Mouse (Mus musculus): ENCODE measurements at regions not wholly inside any gene's neighbourhood (a gene's known extent, or its start where the extent isn't known, plus 50 kb on each side); places are given as distances from the start of the nearest gene placed in this dataset.
A peak's percentile ranks its signal among the peaks of the same experiment; 100 is the strongest.
"Not testable (repeated sequence)": the region's sequence is repeated elsewhere in the genome, so short reads cannot be mapped to it uniquely, and the experiment has no call there.

DNA sequence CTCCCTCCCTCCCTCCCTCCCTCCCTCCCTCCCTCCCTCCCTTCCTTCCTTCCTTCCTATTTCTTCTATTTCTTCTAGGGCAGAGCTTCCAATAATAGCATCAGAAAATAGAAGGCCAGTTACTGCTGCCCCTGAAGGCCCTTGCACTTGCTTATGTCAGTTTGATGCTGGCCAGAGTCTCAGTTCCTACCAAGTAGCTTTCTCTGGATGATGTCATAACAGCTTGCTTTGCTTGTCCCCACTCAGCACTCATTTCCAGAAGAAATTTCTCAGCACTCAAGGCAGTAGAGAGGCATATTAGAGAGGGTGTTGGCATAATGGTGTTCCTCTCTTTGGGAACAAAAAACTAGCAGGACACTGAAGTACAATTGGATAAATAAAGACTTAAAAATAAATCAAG is 811.6 kb upstream of the 4930444P10Rik start:
- no peak for ATAC-seq (ENCODE audit: extremely low read depth, insufficient number of reproducible peaks, low FRiP score, poor library complexity, severe bottlenecking)

DNA sequence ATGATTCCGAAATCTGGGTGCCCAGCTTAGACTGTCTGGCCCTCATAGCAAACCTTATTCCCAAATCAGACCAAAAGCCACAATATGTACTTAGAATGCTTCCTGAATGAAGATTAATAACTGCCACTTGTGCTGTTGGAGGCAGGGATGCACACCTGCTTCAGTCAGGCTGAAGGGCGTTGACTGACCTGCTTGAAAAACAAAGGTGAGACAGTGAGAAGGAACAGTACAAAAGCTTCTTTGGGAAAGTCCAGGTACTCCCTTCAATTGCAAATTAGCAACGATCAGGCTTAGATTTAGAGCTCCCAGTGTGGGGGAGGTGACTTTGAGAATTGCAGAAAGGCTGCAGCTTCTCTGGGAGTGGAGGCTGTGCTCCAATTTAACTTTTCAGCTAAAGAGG is 775.3 kb upstream of the 4930444P10Rik start:
- ATAC-seq (ENCODE audit: extremely low read depth, insufficient number of reproducible peaks, low FRiP score, poor library complexity, severe bottlenecking): not testable (repeated sequence)

DNA sequence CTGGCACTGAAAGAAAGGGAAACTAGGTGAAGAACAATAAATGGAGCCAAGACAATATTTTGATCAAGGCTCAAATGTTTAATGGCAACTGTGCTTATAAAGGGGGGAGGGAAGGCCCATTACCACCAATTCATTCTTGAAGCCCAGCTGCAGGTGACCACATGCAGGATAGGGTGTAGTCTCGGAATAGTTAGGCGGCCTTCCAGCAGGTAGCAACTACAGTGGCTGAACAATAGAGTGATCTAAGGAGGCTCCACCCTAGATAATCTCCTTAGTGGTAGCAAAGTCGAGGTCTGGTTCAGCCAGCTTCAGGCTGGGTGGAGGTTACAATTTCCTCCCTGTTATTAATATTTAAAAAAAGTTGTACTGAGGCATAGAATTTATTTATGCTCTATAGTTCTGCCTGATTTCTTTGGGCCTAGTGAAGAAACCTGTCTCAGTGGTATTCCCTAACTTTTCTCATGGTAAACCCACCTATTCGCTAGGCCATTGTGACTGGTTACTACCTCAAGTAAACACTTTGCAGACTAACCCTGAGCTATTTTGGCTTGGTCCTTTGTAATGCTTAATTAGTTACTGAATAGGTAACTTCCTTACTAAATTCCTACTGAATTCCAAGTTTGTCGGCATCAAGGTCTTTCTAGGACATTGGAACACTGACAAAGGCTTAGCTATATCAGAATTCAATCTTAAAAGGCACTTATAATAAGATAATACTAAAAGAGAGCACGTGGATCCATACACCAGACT is 774.1 kb upstream of the 4930444P10Rik start:
- ATAC-seq (ENCODE audit: extremely low read depth, insufficient number of reproducible peaks, low FRiP score, poor library complexity, severe bottlenecking): not testable (repeated sequence)

DNA sequence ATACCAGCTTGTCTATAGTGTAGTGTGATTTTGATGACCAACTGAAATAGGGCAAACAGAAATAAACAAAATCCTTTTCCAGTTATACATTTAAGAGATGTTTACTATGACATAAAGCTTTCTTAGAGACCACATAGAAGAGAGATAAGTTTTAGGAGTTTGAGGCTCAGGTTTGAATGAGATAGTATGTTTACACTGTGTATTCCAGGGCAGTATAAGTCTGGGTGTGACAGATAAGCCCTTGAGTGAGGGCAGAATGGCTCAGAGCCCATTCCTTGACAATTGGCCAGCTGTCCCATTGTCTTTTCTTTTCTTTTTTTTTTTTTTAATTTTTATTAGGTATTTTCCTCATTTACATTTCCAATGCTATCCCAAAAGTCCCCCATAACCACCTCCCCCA is 744.0 kb upstream of the 4930444P10Rik start:
- ATAC-seq (ENCODE audit: extremely low read depth, insufficient number of reproducible peaks, low FRiP score, poor library complexity, severe bottlenecking): no peak

DNA sequence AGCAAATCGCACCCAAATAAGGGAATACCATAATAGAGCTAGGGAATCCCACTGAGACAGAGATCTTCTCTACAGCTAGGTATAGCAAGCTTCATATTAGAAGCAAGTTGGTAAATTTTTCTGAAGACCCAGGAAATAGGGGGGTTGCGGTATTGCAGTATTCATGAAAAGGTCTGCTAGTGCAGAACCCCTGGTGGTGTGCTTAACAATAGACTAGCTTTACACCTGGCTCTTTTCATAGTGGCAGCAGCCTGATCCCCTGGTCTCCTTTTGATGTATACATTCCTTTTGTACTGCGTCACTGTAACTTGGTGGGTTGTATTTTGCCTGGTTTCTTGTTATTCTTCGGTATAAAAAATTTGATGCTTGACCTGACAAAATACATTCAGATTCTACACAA is 731.6 kb upstream of the 4930444P10Rik start:
- ATAC-seq (ENCODE audit: extremely low read depth, insufficient number of reproducible peaks, low FRiP score, poor library complexity, severe bottlenecking): not testable (repeated sequence)

DNA sequence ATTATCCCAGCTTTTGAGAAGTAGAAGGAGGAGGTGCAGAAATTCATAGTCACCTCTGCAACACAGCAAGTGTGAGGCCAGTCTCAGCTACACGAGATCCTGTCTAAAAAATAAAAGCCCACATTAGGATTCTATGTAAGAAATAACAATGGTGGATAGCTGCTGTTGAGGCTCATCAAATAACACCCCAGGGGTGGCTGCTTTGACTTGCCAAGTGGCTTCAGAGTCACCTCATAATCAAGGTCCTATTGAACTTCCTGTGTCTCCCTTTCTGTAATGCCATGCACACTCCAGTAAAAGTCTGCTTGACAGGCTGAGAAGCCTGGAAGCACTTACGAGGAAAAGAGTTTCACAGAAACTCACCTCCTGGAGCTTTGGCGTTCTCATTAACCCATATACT is 730.9 kb upstream of the 4930444P10Rik start:
- no peak for ATAC-seq (ENCODE audit: extremely low read depth, insufficient number of reproducible peaks, low FRiP score, poor library complexity, severe bottlenecking)

DNA sequence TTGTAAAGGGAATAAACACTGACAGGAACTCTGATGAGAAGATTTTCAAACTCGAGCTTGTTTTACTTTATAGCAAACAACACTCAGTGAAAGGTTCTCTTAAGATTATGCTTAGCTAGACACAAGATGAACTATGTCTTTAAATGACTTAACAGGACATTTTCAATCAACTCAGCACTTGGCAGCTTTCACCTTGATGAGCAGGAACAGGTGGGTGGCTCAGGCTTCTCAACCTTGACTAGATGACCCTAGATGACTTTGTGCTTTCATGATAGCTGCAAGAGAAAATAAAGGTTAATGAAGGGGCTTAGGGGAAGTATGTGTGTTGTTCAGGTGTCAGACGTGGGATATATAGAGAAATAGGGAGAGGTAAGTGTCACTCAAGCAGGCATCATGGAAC is 728.1 kb upstream of the 4930444P10Rik start:
- no peak for ATAC-seq (ENCODE audit: extremely low read depth, insufficient number of reproducible peaks, low FRiP score, poor library complexity, severe bottlenecking)

DNA sequence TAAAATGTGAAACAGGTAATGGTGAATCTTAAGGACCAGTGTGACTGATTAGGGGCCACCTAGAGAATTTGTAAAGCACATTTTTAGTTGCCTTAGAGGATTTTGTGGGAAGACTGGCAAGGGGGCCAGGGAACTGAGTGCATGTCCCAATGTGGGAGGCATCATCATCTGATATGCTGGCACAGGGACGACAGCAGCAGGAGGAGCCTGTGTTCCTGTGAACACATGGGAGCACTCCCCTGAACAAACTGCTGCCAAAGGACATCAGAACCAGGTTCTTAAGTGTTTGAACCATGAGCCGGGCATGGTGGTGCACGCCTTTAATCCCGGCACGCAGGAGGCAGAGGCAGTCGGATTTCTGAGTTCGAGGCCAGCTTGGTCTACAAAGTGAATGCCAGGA is 723.4 kb upstream of the 4930444P10Rik start:
- ATAC-seq (ENCODE audit: extremely low read depth, insufficient number of reproducible peaks, low FRiP score, poor library complexity, severe bottlenecking): no peak

DNA sequence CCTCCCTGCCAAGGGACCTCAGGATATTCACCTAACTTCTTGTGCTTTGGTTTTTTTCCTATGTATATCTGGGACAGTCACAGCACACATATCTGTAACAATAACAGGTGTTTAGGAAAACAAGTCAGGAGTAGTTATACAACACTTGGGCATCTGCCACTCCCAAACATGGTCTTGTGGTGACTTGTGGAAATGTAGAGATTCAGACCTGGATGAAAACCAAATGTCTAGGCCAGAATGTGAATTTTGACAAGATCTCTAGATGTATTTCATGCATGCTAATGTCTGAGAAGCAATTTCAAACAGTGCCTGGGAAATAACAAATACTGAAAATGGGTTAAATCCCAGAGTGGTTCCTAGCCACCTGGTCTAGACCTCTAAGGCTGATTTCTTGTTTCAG is 722.6 kb upstream of the 4930444P10Rik start:
- no peak for ATAC-seq (ENCODE audit: extremely low read depth, insufficient number of reproducible peaks, low FRiP score, poor library complexity, severe bottlenecking)

DNA sequence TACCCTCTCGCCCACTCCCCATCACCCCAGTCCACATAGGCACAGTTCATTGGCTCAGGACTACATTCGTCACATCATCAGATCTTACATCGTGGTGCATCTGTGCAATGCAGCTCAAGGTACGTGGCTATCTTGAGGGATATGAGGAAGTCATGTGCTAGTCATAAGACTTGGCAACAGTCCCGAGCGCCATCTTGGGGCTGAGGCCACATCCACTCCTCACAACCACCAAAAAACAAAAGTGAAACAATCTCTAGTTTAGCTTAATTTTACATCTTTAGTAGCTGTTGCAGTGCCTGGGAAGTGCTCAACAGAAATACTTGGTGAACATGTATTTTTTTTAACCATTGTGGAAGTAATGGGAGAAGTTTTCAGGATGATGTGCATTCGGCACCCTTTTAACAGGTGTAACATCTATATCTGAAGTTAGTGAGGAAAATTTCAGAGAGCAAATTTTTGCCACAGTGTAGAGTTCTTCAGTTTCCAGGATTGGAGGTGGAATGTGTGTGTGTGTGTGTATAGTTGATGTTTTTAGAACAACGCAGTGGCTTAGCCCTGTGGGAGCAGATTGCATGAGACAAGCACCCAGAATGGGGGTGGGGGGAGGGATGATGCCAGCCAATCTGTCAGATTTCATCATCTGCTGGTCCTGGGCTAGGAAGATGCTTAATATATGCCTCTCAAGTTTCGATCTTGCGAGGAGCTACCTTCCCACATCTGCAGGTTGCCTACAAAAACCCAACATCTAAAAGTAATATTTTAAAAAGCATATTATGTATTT is 716.4 kb upstream of the 4930444P10Rik start:
- ATAC-seq (ENCODE audit: extremely low read depth, insufficient number of reproducible peaks, low FRiP score, poor library complexity, severe bottlenecking): no peak

DNA sequence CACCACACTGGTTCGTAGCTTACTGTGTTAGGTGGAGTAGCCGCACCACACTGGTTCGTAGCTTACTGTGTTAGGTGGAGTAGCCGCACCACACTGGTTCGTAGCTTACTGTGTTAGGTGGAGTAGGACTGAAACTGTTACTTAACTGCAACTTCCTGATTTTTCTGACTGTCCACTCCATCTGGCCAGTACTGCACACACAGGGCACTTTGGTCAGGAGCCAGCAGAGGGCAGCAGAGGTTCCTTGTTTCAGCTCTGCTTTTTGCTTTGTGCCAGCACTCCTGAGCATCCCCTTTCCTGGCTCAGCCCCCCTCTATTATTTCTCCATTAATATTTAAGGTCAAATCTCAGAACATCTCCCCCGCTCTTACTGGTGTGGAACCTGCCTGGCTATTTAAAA is 705.2 kb upstream of the 4930444P10Rik start:
- ATAC-seq (ENCODE audit: extremely low read depth, insufficient number of reproducible peaks, low FRiP score, poor library complexity, severe bottlenecking): peak; percentile 85

DNA sequence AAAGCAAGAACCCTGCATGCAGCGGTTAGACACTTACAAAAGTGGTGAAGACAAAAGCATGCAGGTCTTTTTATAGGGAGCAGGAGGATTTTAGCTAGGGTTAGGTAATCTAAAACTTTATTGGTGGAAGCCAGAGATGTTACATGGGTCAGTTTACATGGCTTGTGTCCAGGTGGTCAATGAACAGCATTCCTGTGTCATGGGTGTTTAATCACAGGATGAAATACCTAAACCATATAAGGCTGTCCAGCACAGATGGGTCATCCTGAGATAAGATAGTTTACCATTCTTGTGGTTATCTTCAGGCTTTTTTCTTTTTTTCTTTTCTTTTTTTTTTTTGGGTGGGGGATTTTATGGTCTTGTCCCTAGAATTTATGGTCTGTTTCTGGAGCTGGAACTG is 703.3 kb upstream of the 4930444P10Rik start:
- no peak for ATAC-seq (ENCODE audit: extremely low read depth, insufficient number of reproducible peaks, low FRiP score, poor library complexity, severe bottlenecking)

DNA sequence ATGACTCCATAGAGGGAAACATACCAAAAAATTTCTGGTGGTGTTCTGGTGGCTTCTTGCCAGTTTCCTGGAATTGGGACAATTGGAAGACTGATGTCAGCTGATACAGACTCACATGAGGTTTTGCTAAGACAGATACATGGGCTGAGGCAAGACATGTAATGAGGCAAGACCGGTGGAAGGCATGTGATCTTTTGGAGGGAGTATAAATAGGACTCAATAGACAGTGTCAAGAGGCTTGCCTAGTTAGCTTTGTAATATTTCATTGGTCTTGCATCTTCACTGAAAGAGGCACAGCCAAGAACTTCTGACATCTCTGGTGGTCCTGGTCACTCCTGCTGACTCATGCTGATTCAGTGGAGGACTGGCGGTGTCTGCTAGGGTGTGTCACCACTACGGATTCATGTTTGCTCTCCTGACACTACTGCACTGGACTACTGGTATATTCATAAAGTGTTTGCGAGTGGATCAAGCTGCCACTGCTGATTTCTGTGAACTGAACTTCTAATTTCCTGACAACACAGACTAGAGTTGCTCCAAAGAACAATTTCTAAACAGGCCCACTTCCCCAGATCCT is 697.7 kb upstream of the 4930444P10Rik start:
- no peak for ATAC-seq (ENCODE audit: extremely low read depth, insufficient number of reproducible peaks, low FRiP score, poor library complexity, severe bottlenecking)

DNA sequence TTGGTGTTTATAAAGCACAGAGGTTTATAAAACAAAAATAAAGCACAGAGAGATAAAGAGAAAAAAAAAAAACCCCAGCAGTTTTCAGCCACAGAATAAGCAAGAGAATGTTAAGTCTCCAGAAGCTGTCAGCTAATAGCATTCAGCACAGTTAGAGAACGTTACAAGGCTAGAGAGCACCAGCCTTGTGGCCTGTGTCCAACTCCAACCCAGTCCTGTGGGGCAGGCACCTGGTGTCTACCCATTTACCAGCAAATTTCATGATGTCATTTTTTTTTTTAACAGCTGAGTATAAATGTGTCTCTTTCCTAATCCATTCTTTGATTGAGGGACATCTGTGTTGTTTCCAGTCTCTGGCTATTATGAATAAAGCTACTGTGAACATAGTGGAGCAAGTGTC is 686.7 kb upstream of the 4930444P10Rik start:
- no peak for ATAC-seq (ENCODE audit: extremely low read depth, insufficient number of reproducible peaks, low FRiP score, poor library complexity, severe bottlenecking)

DNA sequence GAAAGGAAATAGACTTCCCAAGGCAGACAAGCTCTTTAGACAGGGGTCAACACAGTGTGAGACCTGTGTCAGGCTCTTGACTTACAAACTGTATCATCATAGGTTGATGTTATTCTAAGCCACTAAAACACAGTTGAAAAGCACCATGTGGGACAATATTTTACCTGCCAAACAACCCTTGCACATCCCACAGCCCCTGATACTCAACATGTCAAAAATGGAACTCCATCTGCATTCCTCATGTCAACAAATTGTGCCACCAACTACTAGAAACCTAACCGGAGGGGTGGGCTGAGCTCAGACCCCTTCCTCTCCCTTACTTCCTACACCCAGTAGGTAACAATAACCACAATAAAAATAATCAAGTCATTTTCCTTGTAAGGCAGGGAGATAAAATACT is 667.8 kb upstream of the 4930444P10Rik start:
- ATAC-seq (ENCODE audit: extremely low read depth, insufficient number of reproducible peaks, low FRiP score, poor library complexity, severe bottlenecking): no peak
